Mouse (Mus musculus) neural tube, embryonic 13.5 days (tissue): Measurements from ENCODE around the gene Chmp4b. TPM values are rescaled to one million over a fixed set of nuclear protein-coding genes. Genes with fewer than 3 reads are reported as not detected.

Experiments
- ATAC-seq: fragments of 200-750 bp; cut with Nextera tagmentation; 2 replicates; pipeline ENCODE4 v1.8.0; 2017; ENCODE audit warnings: low read depth, mild to moderate bottlenecking, moderate TSS enrichment, moderate library complexity
- H3K27ac ChIP-seq: fragments of 300-500 bp; sonication (generic); replicated peaks from 2 replicates; pipeline ENCODE4 v1.5.1; 2015; ENCODE audit warnings: moderate library complexity, mild to moderate bottlenecking, inconsistent platforms
- H3K27me3 ChIP-seq: fragments of 300-500 bp; sonication (generic); 2 replicates; pipeline ENCODE4 v1.6.1; 2015; ENCODE audit warnings: mild to moderate bottlenecking, inconsistent platforms
- H3K36me3 ChIP-seq: fragments of 300-500 bp; sonication (generic); 2 replicates; pipeline ENCODE4 v1.6.1; 2015; ENCODE audit warnings: mild to moderate bottlenecking, inconsistent platforms
- H3K4me1 ChIP-seq: fragments of 300-500 bp; sonication (generic); replicated peaks from 2 replicates; pipeline ENCODE4 v1.6.1; 2015; ENCODE audit warnings: inconsistent platforms
- H3K4me2 ChIP-seq: fragments of 300-500 bp; sonication (generic); 2 replicates; pipeline ENCODE4 v1.6.1; 2015; ENCODE audit warnings: inconsistent platforms, mild to moderate bottlenecking, moderate library complexity
- H3K4me3 ChIP-seq: fragments of 300-500 bp; sonication (generic); 2 replicates; pipeline ENCODE4 v1.5.1; 2015; ENCODE audit warnings: mild to moderate bottlenecking, inconsistent platforms
- H3K9ac ChIP-seq: fragments of 300-500 bp; sonication (generic); 2 replicates; pipeline ENCODE4 v1.6.1; 2015; ENCODE audit warnings: moderate library complexity, mild to moderate bottlenecking, inconsistent platforms
- H3K9me3 ChIP-seq: fragments of 300-500 bp; sonication (generic); 2 replicates; pipeline ENCODE4 v1.6.1; 2016; ENCODE audit warnings: inconsistent platforms
- WGBS: fragments of 180-500 bp; shearing (Covaris S2); methylation state at CpG from one replicate; pipeline ENCODE4 v1.1.7; 2015; 5-methylcytosine and 5-hydroxymethylcytosine counted together
- polyA plus RNA-seq: library from polyadenylated mRNA; unstranded; fragments of >200 nt; fragmentation: Nextera tagmentation; extraction: Ambion mirVana; gene quantifications from 2 replicates; pipeline ENCODE4 v1.2.1, GENCODE M21; 2015

Chmp4b gene
- polyA plus RNA-seq, 1 experiment from 2014 or later = 29.1 TPM

DNA sequence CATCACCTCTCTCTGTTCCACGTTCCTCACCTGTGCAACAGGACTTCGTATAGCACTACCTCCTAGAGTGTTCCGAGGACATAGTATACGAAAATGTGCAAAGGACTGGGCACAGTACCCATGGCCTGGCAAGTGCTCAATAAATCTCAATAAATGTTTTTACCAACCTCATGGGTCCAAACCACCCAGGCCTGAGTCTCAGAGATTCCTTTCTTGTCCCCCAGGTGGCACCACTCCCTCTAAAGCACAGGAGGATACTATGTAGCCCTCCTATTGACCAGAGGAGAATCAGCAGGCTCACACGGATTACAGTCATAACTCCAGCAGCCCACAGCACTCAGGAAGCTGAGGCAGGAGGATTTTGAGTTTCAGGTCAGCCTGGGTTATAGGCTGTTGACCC, 4.9 kb upstream of the Chmp4b start:
- Histone ChIP-seq H3K27ac (no peak overlapping the region), H3K9me3 (no peaks in the 10 kb centered on the region), H3K36me3 (peaks cover 48% of the 10 kb centered on the region), H3K4me2 (no peak overlapping the region), H3K9ac (no peak overlapping the region), H3K27me3 (no peaks in the 10 kb centered on the region), H3K4me3 (no peak overlapping the region), H3K4me1 (no peaks in the 10 kb centered on the region)
- ATAC-seq = no peak
- 75% methylated on average over 5 of the region's 5 CpGs for WGBS

DNA sequence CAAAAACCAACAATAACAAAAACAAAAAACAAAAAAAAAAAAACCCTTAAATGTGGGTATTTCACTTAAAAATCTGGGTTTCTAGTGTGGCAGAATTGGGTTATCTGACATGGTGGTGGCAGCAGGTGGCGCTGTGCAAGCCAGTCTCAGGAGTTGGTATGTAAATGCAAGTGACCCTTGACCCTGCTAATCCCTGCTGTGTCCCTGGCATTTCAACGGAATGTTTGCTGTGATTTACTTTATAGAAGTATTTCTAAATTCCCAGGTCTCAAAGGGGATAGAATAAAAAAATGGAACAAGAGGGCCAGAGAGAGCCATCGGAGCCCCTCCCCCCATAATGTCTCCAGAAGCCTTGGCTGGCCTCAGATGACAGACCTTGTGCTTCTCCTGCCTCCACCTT, 3.4 kb upstream of the Chmp4b start:
- H3K4me1 ChIP-seq = no peaks in the 10 kb centered on the region
- 30% methylated on average over 3 of the region's 3 CpGs for WGBS
- H3K27me3 ChIP-seq = no peaks in the 10 kb centered on the region
- no peak overlapping the region for H3K4me2 ChIP-seq
- peaks cover 35% of the 10 kb centered on the region for H3K36me3 ChIP-seq
- no peak overlapping the region for H3K27ac ChIP-seq
- no peaks in the 10 kb centered on the region for H3K9me3 ChIP-seq
- ATAC-seq = no peak
- no peak overlapping the region for H3K4me3 ChIP-seq
- H3K9ac ChIP-seq = no peak overlapping the region

DNA sequence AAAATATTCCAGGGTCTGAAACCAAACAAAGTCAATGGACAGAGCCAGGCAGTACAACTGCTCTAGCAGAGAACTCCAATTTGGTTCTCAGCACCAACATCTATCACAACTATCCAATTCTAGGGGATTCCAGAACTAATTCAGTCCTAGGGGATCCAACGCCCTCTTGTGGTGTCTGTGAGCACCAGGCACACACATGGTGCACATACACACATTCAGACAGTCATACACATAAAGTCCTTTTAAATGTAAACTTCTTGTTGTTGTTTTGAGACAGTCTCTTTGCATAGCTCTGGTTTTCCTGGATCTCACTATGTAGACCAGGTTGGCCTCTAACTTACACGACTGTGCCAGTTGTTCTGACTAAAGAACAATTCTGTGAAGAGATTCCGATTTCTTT, 1.1 kb upstream of the Chmp4b start:
- Histone ChIP-seq H3K9me3 (no peaks in the 10 kb centered on the region), H3K4me1 (no peaks in the 10 kb centered on the region), H3K36me3 (peaks cover 14% of the 10 kb centered on the region), H3K27me3 (no peaks in the 10 kb centered on the region), H3K9ac (no peak overlapping the region), H3K4me2 (no peak overlapping the region), H3K4me3 (no peak overlapping the region), H3K27ac (no peak overlapping the region)
- 77% methylated on average over 3 of the region's 3 CpGs for WGBS
- no peak for ATAC-seq

DNA sequence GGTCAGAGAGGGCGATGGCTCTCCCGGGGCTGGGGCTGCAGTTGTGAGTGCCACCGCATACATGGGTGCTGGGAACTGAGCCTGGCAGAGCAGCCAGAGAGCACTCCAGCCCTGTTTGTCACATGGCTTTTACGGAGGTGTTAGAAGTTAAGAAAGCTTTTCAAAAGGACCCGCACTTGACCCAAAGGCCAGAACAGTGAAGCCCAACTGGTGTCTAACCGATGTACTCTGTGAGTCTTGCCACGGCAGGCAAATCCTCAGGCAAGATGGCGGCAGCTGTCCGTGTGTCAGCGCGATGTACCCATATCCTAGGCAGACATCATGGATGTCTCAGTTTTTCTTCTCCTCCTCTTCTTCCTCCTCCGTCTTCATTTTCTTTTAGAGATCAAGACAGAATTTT, 3.5 kb downstream of the Chmp4b start:
- Histone ChIP-seq H3K36me3 (no peaks in the 10 kb centered on the region), H3K4me3 (no peak overlapping the region), H3K9ac (no peak overlapping the region), H3K9me3 (no peaks in the 10 kb centered on the region), H3K27me3 (no peaks in the 10 kb centered on the region), H3K27ac (no peak overlapping the region), H3K4me1 (peaks cover 27% of the 10 kb centered on the region), H3K4me2 (no peak overlapping the region)
- WGBS = 93% methylated on average over 12 of the region's 12 CpGs
- ATAC-seq = no peak

- H3K4me3 ChIP-seq = no peak overlapping the region
- H3K4me2 ChIP-seq = peak overlapping the region; percentile 91
- peak overlapping the region; percentile 34; the same call in 1 of the 2 replicates for H3K9ac ChIP-seq
- ATAC-seq = no peak
- no peaks in the 10 kb centered on the region for H3K27me3 ChIP-seq
- 89% methylated on average over 2 of the region's 2 CpGs for WGBS
- peaks cover 6% of the 10 kb centered on the region for H3K36me3 ChIP-seq
- no peaks in the 10 kb centered on the region for H3K9me3 ChIP-seq
- H3K27ac ChIP-seq = no peak overlapping the region
- H3K4me1 ChIP-seq = peaks cover 33% of the 10 kb centered on the region
Measured at GRCm38 (mm10) chr2:154655878-154656414, 4.4 kb downstream of the Chmp4b start.

DNA sequence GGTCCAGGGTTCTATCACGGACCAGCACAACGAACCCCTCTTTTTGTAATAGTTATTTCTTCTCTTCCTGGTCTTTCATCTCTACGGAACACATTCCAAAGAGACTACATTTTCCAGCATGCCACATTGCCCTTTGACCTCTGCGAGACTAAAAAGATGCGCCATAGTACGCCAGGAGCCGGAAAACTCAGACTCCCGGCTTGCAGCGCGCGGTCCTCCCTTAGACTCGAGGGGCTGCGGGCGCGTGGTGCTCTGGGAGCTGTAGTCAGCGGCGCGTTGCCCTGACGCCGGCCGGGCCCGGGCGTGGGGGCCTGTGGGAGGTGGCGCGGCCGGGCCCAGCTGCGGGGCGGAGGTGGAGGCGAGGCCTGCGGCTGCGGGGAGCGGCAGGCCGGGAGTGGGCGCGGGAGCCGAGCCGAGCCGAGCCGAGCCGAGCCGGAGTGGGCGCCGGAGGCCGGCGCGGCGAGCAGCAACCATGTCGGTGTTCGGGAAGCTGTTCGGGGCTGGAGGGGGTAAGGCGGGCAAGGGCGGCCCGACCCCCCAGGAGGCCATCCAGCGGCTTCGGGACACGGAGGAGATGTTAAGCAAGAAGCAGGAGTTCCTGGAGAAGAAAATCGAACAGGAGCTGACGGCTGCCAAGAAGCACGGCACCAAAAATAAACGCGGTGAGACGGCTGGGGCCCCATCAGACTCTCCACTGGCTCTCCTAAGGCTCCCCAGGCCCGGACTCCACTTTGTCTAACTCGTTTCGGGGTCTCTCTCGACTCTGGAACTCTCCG, 5.4 kb downstream of the Chmp4b start:
- under 1% methylated on average over 67 of the region's 67 CpGs for WGBS
- H3K27ac ChIP-seq = peak overlapping the region; percentile 80
- peak overlapping the region; percentile 91 for H3K4me2 ChIP-seq
- ATAC-seq = peak; percentile 99
- H3K4me3 ChIP-seq = peak overlapping the region; percentile 92
- peaks cover 34% of the 10 kb centered on the region for H3K4me1 ChIP-seq
- H3K9ac ChIP-seq = peak overlapping the region; percentile 97
- H3K36me3 ChIP-seq = peaks cover 14% of the 10 kb centered on the region
- no peaks in the 10 kb centered on the region for H3K9me3 ChIP-seq
- H3K27me3 ChIP-seq = no peaks in the 10 kb centered on the region

DNA sequence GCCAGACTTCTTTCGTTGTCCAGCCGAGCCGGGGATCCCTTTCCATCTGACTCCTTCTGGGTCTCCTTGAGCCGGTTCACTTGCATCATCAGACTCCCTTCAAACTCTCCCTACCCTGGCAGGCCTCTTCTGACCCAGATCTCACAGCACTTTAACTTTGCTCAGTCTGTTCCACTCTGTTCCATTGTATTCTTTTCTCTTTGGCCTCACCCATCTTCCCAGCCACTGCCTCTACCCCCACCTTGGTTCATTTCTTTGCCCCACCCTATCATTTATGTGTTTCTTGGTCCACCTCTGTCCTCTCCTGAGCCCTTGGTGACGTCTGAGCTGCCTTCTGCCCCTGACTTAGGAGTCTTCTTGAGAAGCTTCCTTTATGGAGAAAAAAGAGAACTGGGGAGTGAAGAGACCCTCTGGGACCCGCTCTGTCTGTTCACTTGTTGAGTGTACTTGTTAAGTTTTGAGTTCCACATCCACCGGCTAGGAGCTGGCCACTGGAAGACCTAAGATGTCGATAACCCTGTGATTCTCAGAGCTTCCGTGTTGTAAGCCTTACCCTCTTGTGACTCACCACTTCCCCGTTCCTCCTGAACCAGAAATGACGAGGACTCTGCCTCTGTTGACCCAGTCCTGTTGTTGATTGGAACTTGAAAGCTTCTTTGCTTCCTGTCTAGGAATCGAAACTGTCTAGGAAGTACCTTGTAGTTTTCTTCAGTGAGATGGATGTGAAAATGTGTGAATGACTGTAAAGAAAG, 6.2 kb downstream of the Chmp4b start:
- WGBS = 14% methylated on average over 12 of the region's 12 CpGs
- peak overlapping the region; percentile 92 for H3K4me3 ChIP-seq
- H3K4me2 ChIP-seq = peak overlapping the region; percentile 91
- no peaks in the 10 kb centered on the region for H3K27me3 ChIP-seq
- H3K9ac ChIP-seq = peak overlapping the region; percentile 97
- H3K4me1 ChIP-seq = peaks cover 34% of the 10 kb centered on the region
- no peaks in the 10 kb centered on the region for H3K9me3 ChIP-seq
- ATAC-seq = peak; percentile 13; the same call in 1 of the 2 replicates
- peaks cover 14% of the 10 kb centered on the region for H3K36me3 ChIP-seq
- peak overlapping the region; percentile 80 for H3K27ac ChIP-seq

GRCm38 (mm10) chr2:154659070-154659469, 7.6 kb downstream of the Chmp4b start:
- Histone ChIP-seq H3K9me3 (no peaks in the 10 kb centered on the region), H3K4me1 (peaks cover 34% of the 10 kb centered on the region), H3K27me3 (no peaks in the 10 kb centered on the region), H3K9ac (peak overlapping the region; percentile 97), H3K27ac (no peak overlapping the region), H3K4me3 (no peak overlapping the region), H3K36me3 (peaks cover 14% of the 10 kb centered on the region), H3K4me2 (peak overlapping the region; percentile 91)
- no peak for ATAC-seq
- WGBS = 91% methylated on average over 4 of the region's 4 CpGs

DNA sequence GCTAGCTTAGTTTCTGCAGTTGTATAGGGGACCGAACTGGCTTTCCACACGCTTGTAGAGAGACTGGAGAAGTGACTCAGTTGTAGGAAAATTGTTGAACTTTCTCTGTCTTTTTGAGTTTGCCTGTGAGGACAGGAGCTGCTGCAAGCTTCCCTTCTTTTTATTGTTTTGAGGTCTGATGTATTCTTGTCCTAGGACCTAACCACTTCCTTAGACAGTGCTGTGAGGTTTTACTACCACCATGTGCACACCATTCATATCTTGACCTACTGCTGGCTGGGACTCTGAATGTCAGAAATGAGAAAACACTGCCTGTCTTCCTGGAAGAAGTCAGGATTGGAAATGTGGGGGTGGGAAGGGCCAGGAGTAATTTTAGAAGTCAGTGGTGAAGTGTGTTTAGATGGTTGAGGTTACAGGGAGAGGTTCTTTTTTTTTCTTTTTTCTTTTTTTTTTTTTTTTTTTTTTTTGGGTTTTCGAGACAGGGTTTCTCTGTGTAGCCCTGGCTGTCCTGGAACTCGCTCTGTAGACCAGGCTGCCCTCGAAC, 8.1 kb downstream of the Chmp4b start:
- Histone ChIP-seq H3K4me3 (no peak overlapping the region), H3K9me3 (no peaks in the 10 kb centered on the region), H3K27ac (no peak overlapping the region), H3K9ac (peak overlapping the region; percentile 97; the same call in 1 of the 2 replicates), H3K36me3 (peaks cover 14% of the 10 kb centered on the region), H3K4me2 (peak overlapping the region; percentile 91), H3K27me3 (no peaks in the 10 kb centered on the region), H3K4me1 (peaks cover 34% of the 10 kb centered on the region)
- no peak for ATAC-seq
- 91% methylated on average over 3 of the region's 5 CpGs for WGBS

DNA sequence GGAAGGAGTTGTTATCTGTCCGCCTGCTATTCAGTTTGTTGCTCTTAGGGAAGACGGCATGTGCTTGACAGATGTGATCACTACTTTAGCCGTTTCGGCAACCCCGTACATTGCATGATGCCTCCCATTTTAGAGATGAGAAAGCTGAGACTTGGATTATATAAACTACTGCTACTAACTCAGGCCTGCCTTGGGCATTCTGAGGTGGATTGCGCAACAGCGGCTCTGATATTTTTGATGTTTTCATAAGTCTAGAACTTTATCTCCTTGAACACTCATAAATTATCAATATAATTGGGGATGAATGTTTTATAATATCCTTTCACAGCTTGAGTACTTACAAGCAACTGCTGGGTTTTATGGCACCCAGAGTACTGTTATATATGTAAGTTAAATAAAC, 17.2 kb downstream of the Chmp4b start:
- peaks cover 17% of the 10 kb centered on the region for H3K4me1 ChIP-seq
- 74% methylated on average over 7 of the region's 7 CpGs for WGBS
- H3K27me3 ChIP-seq = no peaks in the 10 kb centered on the region
- H3K9ac ChIP-seq = no peak overlapping the region
- no peaks in the 10 kb centered on the region for H3K9me3 ChIP-seq
- no peak for ATAC-seq
- no peak overlapping the region for H3K27ac ChIP-seq
- H3K4me2 ChIP-seq = no peak overlapping the region
- 0 out of 2 replicates have a peak, but pooled peaks cover 4% of the 10 kb centered on the region for H3K36me3 ChIP-seq
- no peak overlapping the region for H3K4me3 ChIP-seq

- 0 out of 2 replicates have a peak, but pooled peaks cover 4% of the 10 kb centered on the region for H3K36me3 ChIP-seq
- H3K27ac ChIP-seq = peak overlapping the region; percentile 28; the same call in 1 of the 2 replicates
Measured at GRCm38 (mm10) chr2:154670106-154670505, 18.6 kb downstream of the Chmp4b start.

GRCm38 (mm10) chr2:154670741-154671140, 19.2 kb downstream of the Chmp4b start:
- H3K36me3 ChIP-seq = 0 out of 2 replicates have a peak, but pooled peaks cover 4% of the 10 kb centered on the region
- no peaks in the 10 kb centered on the region for H3K27me3 ChIP-seq
- 88% methylated on average over 4 of the region's 4 CpGs for WGBS
- H3K9ac ChIP-seq = no peak overlapping the region
- no peaks in the 10 kb centered on the region for H3K9me3 ChIP-seq
- no peak for ATAC-seq
- peaks cover 37% of the 10 kb centered on the region for H3K4me1 ChIP-seq
- no peak overlapping the region for H3K4me2 ChIP-seq
- H3K4me3 ChIP-seq = no peak overlapping the region
- no peak overlapping the region for H3K27ac ChIP-seq

More at GRCm38 (mm10) chr2:154670106-154670505, 18.6 kb downstream of the Chmp4b start:
- no peak for ATAC-seq
- Histone ChIP-seq H3K9me3 (no peaks in the 10 kb centered on the region), H3K4me1 (peaks cover 31% of the 10 kb centered on the region), H3K4me3 (no peak overlapping the region), H3K9ac (no peak overlapping the region), H3K27me3 (no peaks in the 10 kb centered on the region), H3K4me2 (no peak overlapping the region)
- WGBS = 59% methylated on average over 4 of the region's 4 CpGs
